Mouse (Mus musculus) G1E-ER4 (cell line): ENCODE data around the gene Gm13697. TPM values are rescaled to one million over a fixed set of nuclear protein-coding genes. Genes with fewer than 3 reads are reported as not detected.

Experiments
- GATA1 ChIP-seq: IDR thresholded peaks from one replicate; pipeline ENCODE4 v1.8.0; 2012; ENCODE audit warnings: low read length, inconsistent platforms
- polyA plus RNA-seq: library from polyadenylated mRNA; stranded (reverse); fragments of >175 nt; gene quantifications from 2 replicates; pipeline ENCODE4 v1.2.3, GENCODE M21; 2012

The Gm13697 gene
- polyA plus RNA-seq, 1 experiment, result not detected

GRCm38 (mm10) chr2:84025217-84025616 lies 40.7 kb downstream of the Gm13697 start:
- no peak for TF ChIP-seq GATA1

- no peak for TF ChIP-seq GATA1
Observed at GRCm38 (mm10) chr2:84032505-84032904, 48.0 kb downstream of the Gm13697 start.

GRCm38 (mm10) chr2:84035997-84036396 lies 51.5 kb downstream of the Gm13697 start:
- no peak for TF ChIP-seq GATA1

Other genes with a start within 250 kb of the Gm13697 start
- not detected in 2 replicates for gene Fam171b, start 172.1 kb upstream of the Gm13697 start, polyA plus RNA-seq
- gene Zswim2, start 43.5 kb upstream of the Gm13697 start, polyA plus RNA-seq, result not detected in 2 replicates
- not detected in 2 replicates for gene Gm13698, start 29.1 kb upstream of the Gm13697 start, polyA plus RNA-seq
- gene Gm13693, start 23.2 kb upstream of the Gm13697 start, polyA plus RNA-seq, result not detected in 2 replicates
- not detected in 2 replicates for gene Gm13695, start 17.4 kb upstream of the Gm13697 start, polyA plus RNA-seq
- not detected in 2 replicates for gene Gm13696, start 11.6 kb upstream of the Gm13697 start, polyA plus RNA-seq
- not detected in 2 replicates for gene Gm13694, start 5.8 kb upstream of the Gm13697 start, polyA plus RNA-seq
- gene Gm13691, start 5.8 kb downstream of the Gm13697 start, polyA plus RNA-seq, result not detected in 2 replicates